Mouse (Mus musculus) embryonic fibroblast, embryonic 13.5 days (primary cell): ENCODE measurements around the gene Oca2. TPM values are rescaled to one million over a fixed set of nuclear protein-coding genes. Genes with fewer than 3 reads are reported as not detected.

Experiments used
- H3K27ac ChIP-seq: 2 replicates; pipeline ENCODE4 v1.5.1; 2012; ENCODE audit warnings: low read length, control low read depth, inconsistent platforms; ENCODE audit not compliant: insufficient read depth
- H3K4me1 ChIP-seq: 2 replicates; pipeline ENCODE4 v1.6.1; 2011; ENCODE audit warnings: low read length; ENCODE audit not compliant: control insufficient read depth, insufficient read depth
- H3K4me3 ChIP-seq: 2 replicates; pipeline ENCODE4 v1.5.1; 2011; ENCODE audit warnings: mild to moderate bottlenecking, control low read depth, low read length; ENCODE audit not compliant: insufficient read depth
- CTCF ChIP-seq: IDR thresholded peaks from 2 replicates; pipeline ENCODE4 v1.5.1; 2011; ENCODE audit warnings: mild to moderate bottlenecking, control low read depth, low read length, moderate library complexity, borderline replicate concordance; ENCODE audit not compliant: insufficient read depth
- POLR2A ChIP-seq: IDR thresholded peaks from 2 replicates; pipeline ENCODE4 v1.6.1; 2011; ENCODE audit warnings: low read depth, mild to moderate bottlenecking, control low read depth, low read length, moderate library complexity
- polyA plus RNA-seq: library from polyadenylated mRNA; stranded (reverse); fragments of >200 nt; gene quantifications from 2 replicates; pipeline ENCODE4 v1.2.4, GENCODE M21; 2011; ENCODE audit warnings: low read depth; ENCODE audit not compliant: missing spikeins, insufficient read length

The Oca2 gene
- not detected in 2 replicates for polyA plus RNA-seq

- Histone ChIP-seq H3K4me1 (no peaks in the 10 kb centered on the region), H3K27ac (no peak within 1 kb of the TSS)
- TF ChIP-seq CTCF (no peak), POLR2A (no peak)
Measured at GRCm38 (mm10) chr7:56239543-56239942, at the start of gene Oca2. Oca2 (plus strand) TSS chr7:56239760.

GRCm38 (mm10) chr7:56191041-56191440 lies 48.5 kb upstream of the Oca2 start:
- H3K4me1 ChIP-seq = no peaks in the 10 kb centered on the region
- no peak overlapping the region for H3K27ac ChIP-seq
- TF ChIP-seq POLR2A (no peak), CTCF (no peak)
- no peak overlapping the region for H3K4me3 ChIP-seq

More at GRCm38 (mm10) chr7:56239543-56239942, at the start of gene Oca2:
- no peak within 1 kb of the TSS for H3K4me3 ChIP-seq

GRCm38 (mm10) chr7:56191661-56192060 lies 47.9 kb upstream of the Oca2 start:
- Histone ChIP-seq H3K4me3 (no peak overlapping the region), H3K4me1 (no peaks in the 10 kb centered on the region), H3K27ac (no peak overlapping the region)
- no peak for TF ChIP-seq POLR2A
- no peak for TF ChIP-seq CTCF

GRCm38 (mm10) chr7:56201483-56202218 lies 37.9 kb upstream of the Oca2 start:
- Histone ChIP-seq H3K27ac (no peak overlapping the region), H3K4me3 (no peak overlapping the region), H3K4me1 (no peaks in the 10 kb centered on the region)
- TF ChIP-seq CTCF (no peak), POLR2A (no peak)

DNA sequence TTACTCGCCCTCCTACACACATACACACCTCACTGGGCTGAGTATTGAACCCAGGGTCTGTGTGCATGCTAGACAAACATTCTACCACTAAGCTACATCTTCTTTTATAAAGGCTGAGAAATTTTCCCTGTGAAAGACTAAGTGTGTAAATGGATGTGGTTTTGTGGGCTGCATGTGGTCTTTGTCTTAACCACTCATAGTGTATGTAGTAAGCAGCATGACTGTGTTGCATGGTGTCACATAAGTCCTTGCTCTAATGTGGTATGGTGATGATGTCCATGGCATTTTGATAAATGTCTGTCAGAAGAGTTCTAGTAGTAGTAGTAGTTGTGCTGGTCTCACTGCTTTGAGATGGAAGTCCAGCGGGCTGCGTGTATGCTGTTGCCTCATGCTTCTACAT lies 36.7 kb upstream of the Oca2 start:
- no peak overlapping the region for H3K27ac ChIP-seq
- TF ChIP-seq CTCF = no peak
- no peak for TF ChIP-seq POLR2A
- no peaks in the 10 kb centered on the region for H3K4me1 ChIP-seq
- no peak overlapping the region for H3K4me3 ChIP-seq

- Histone ChIP-seq H3K4me1 (no peaks in the 10 kb centered on the region), H3K4me3 (no peak overlapping the region), H3K27ac (no peak overlapping the region)
- TF ChIP-seq CTCF = no peak
- no peak for TF ChIP-seq POLR2A
Measured at GRCm38 (mm10) chr7:56203286-56203685, 36.3 kb upstream of the Oca2 start.

- H3K4me3 ChIP-seq = no peak overlapping the region
- H3K27ac ChIP-seq = no peak overlapping the region
- no peaks in the 10 kb centered on the region for H3K4me1 ChIP-seq
- TF ChIP-seq POLR2A = no peak
- TF ChIP-seq CTCF = no peak
Measured at GRCm38 (mm10) chr7:56204877-56205276, 34.7 kb upstream of the Oca2 start.

GRCm38 (mm10) chr7:56220811-56221210 lies 18.7 kb upstream of the Oca2 start:
- TF ChIP-seq POLR2A = no peak
- TF ChIP-seq CTCF = no peak
- Histone ChIP-seq H3K4me3 (no peak overlapping the region), H3K4me1 (no peaks in the 10 kb centered on the region), H3K27ac (no peak overlapping the region)

- TF ChIP-seq CTCF = no peak
- no peak for TF ChIP-seq POLR2A
- Histone ChIP-seq H3K4me1 (no peaks in the 10 kb centered on the region), H3K4me3 (no peak overlapping the region), H3K27ac (no peak overlapping the region)
Measured at GRCm38 (mm10) chr7:56235794-56236423, 3.7 kb upstream of the Oca2 start.

DNA sequence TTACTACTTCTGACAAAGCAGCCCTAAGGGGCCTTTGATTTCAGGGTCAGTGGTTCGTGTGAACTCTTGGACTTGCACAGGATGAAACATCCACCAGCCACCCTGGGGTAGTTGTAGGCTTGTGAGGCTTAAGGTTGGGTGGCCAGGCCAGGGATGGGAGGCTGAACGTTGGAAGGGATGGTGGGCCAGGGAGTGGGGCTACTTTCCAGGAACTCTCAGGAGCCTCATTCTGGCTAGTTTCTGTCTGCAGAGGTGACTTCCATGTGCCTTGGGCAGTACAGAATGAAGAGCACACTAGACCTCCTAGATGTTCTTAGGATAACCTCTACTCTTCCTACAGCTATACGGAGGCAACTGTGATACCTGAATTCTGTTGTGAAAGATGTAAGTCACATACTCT lies 2.9 kb upstream of the Oca2 start:
- H3K4me1 ChIP-seq = no peaks in the 10 kb centered on the region
- no peak overlapping the region for H3K4me3 ChIP-seq
- no peak for TF ChIP-seq CTCF
- TF ChIP-seq POLR2A = no peak
- H3K27ac ChIP-seq = no peak overlapping the region

DNA sequence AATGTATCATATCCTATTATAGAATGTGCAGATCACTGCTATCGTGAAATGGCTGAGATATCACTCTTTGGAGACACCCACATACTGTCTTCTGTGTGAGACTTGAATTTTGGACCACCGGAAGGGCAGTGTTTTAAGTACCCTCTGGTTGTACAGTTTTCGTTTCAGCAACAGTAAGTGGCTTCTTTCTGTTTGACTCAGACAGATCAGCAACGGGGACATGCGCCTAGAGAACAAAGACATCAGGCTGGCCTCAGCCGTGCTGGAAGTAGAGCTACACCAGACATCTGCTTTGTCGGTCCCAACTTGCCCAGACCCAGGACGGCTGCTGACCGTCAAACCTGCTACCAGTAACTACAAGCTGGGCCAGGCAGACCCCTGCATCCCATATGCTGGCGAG lies 15.0 kb downstream of the Oca2 start:
- TF ChIP-seq POLR2A = no peak
- TF ChIP-seq CTCF = no peak
- H3K27ac ChIP-seq = no peak overlapping the region
- H3K4me1 ChIP-seq = no peaks in the 10 kb centered on the region
- H3K4me3 ChIP-seq = no peak overlapping the region
